Mouse (Mus musculus) heart, postnatal 0 days (tissue): ENCODE results near the gene 4930402H24Rik.

Experiments
- CTCF ChIP-seq: IDR thresholded peaks from 2 replicates; pipeline ENCODE4 v1.5.1; 2016; ENCODE audit warnings: antibody characterized with exemption, control low read depth, low read depth
- EP300 ChIP-seq: IDR thresholded peaks from 2 replicates; pipeline ENCODE4 v1.6.1; 2016; ENCODE audit warnings: antibody characterized with exemption, low read depth

- TF ChIP-seq CTCF (no peak), EP300 (no peak)
These were observed 26.7 kb upstream of the 4930402H24Rik start for GRCm38 (mm10) chr2:130932865-130933264.
